Mouse (Mus musculus) forebrain, postnatal 0 days (tissue): ENCODE results near the gene Pcare. TPM values are rescaled to one million over a fixed set of nuclear protein-coding genes. Genes with fewer than 3 reads are reported as not detected.
A peak's percentile ranks its signal among the peaks of the same experiment; 100 is the strongest.

ENCODE experiments used
- ATAC-seq: fragments of 200-750 bp; cut with Nextera tagmentation; 2 replicates; pipeline ENCODE4 v1.8.0; 2017; ENCODE audit warnings: mild to moderate bottlenecking, moderate library complexity
- DNase-seq: peaks from one replicate; pipeline ENCODE4 v3.0.0-alpha.2; 2015
- H3K27ac ChIP-seq: fragments of 300-500 bp; sonication (generic); 2 replicates; pipeline ENCODE4 v1.5.1; 2014; ENCODE audit warnings: low read depth, mild to moderate bottlenecking, antibody characterized with exemption, low read length, moderate library complexity, mixed read lengths
- H3K27me3 ChIP-seq: fragments of 300-500 bp; sonication (generic); 2 replicates; pipeline ENCODE4 v1.6.1; 2014; ENCODE audit warnings: mild to moderate bottlenecking, low read length, mixed read lengths; ENCODE audit not compliant: insufficient read depth
- H3K36me3 ChIP-seq: fragments of 300-500 bp; sonication (generic); 2 replicates; pipeline ENCODE4 v1.6.1; 2014; ENCODE audit warnings: mild to moderate bottlenecking, moderate library complexity; ENCODE audit not compliant: insufficient read depth
- H3K4me1 ChIP-seq: fragments of 300-500 bp; sonication (generic); 2 replicates; pipeline ENCODE4 v1.6.1; 2014; ENCODE audit warnings: antibody characterized with exemption; ENCODE audit not compliant: insufficient read depth
- H3K4me2 ChIP-seq: fragments of 300-500 bp; sonication (generic); 2 replicates; pipeline ENCODE4 v1.6.1; 2014; ENCODE audit warnings: low read depth, mild to moderate bottlenecking, moderate library complexity
- H3K4me3 ChIP-seq: fragments of 300-500 bp; sonication (generic); 2 replicates; pipeline ENCODE4 v1.5.1; 2014; ENCODE audit warnings: low read depth, low read length, mixed read lengths
- H3K9ac ChIP-seq: fragments of 300-500 bp; sonication (generic); 2 replicates; pipeline ENCODE4 v1.6.1; 2014; ENCODE audit warnings: mild to moderate bottlenecking
- H3K9me3 ChIP-seq: fragments of 300-500 bp; sonication (generic); 2 replicates; pipeline ENCODE4 v1.6.1; 2016; ENCODE audit warnings: low read length
- CTCF ChIP-seq: sonication (generic); IDR thresholded peaks from 2 replicates; pipeline ENCODE4 v1.5.1; 2016; ENCODE audit warnings: antibody characterized with exemption, control low read depth, low read depth
- WGBS: fragments of 180-500 bp; shearing (Covaris S2); extraction: QIAGEN DNeasy Blood & Tissue Kit; methylation state at CpG from one replicate; pipeline ENCODE4 v1.1.7; 2014; 5-methylcytosine and 5-hydroxymethylcytosine counted together
- polyA plus RNA-seq: library from polyadenylated mRNA; unstranded; fragments of >200 nt; fragmentation: Nextera tagmentation; extraction: Ambion mirVana; gene quantifications from 2 replicates; pipeline ENCODE4 v1.2.1, GENCODE M21; 2015
- total RNA-seq: library from RNA; depleted of rRNA; stranded (reverse); fragments of >200 nt; gene quantifications from 2 replicates; pipeline ENCODE4 v1.2.3, GENCODE M21; 2014; rRNA removed

Pcare gene
- total RNA-seq (not detected in 2 replicates), polyA plus RNA-seq (0.03 TPM in 1 of 2 replicates, not detected in the other)

DNA sequence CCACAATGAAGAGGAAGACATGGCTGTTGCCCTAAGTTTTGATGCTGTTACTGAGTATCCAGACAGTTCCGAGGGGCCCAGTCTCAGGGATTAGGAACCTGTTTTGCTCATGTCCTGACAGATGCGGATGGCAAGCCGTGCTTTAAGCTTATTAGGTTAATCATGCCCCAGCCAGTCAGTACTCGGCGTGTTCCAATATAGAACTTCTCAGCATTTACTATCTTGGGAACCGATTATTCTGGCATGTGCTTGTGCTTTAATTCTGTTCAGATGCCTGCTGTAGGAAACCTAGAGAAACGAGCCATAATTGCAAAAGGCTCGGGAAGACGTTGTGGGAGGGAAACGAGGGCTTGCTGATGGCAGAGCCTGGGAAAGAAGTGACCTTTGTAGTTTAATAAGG, at the start of gene Pcare:
TSS of gene Pcare (minus strand) at position 64 of the 400 bp plus-strand sequence.
- no peaks in the 10 kb centered on the region for H3K4me1 ChIP-seq
- no peak within 1 kb of the TSS for H3K4me2 ChIP-seq
- H3K9ac ChIP-seq: no peak within 1 kb of the TSS
- H3K27ac ChIP-seq: no peak within 1 kb of the TSS
- no peaks in the 10 kb centered on the region for H3K27me3 ChIP-seq
- peak; percentile 20; the same call in 1 of the 2 replicates for ATAC-seq
- H3K9me3 ChIP-seq: no peaks in the 10 kb centered on the region
- no peaks in the 10 kb centered on the region for H3K36me3 ChIP-seq
- WGBS: 39% methylated on average over 10 of the region's 10 CpGs
- no peak for TF ChIP-seq CTCF
- DNase-seq: no peak
- H3K4me3 ChIP-seq: no peak within 1 kb of the TSS

GRCm38 (mm10) chr17:71795521-71796205, 43.0 kb upstream of the Pcare start:
- peaks cover 12% of the 10 kb centered on the region; the same call in 1 of the 2 replicates for H3K36me3 ChIP-seq
- WGBS: 79% methylated on average over 15 of the region's 15 CpGs
- H3K4me2 ChIP-seq: no peak overlapping the region
- peak; percentile 38; the same call in 1 of the 2 replicates for ATAC-seq
- no peak overlapping the region for H3K4me3 ChIP-seq
- TF ChIP-seq CTCF: no peak
- H3K27ac ChIP-seq: no peak overlapping the region
- no peaks in the 10 kb centered on the region for H3K9me3 ChIP-seq
- DNase-seq: peak; percentile 45
- H3K9ac ChIP-seq: no peak overlapping the region
- H3K27me3 ChIP-seq: no peaks in the 10 kb centered on the region
- no peaks in the 10 kb centered on the region for H3K4me1 ChIP-seq

GRCm38 (mm10) chr17:71791622-71792021, 38.9 kb upstream of the Pcare start:
- no peak overlapping the region for H3K4me2 ChIP-seq
- ATAC-seq: no peak
- no peak overlapping the region for H3K9ac ChIP-seq
- H3K27ac ChIP-seq: no peak overlapping the region
- DNase-seq: no peak
- 85% methylated on average over 4 of the region's 4 CpGs for WGBS
- no peak overlapping the region for H3K4me3 ChIP-seq
- no peaks in the 10 kb centered on the region for H3K9me3 ChIP-seq
- H3K27me3 ChIP-seq: no peaks in the 10 kb centered on the region
- TF ChIP-seq CTCF: no peak
- H3K4me1 ChIP-seq: no peaks in the 10 kb centered on the region
- H3K36me3 ChIP-seq: 0 out of 2 replicates have a peak, but pooled peaks cover 7% of the 10 kb centered on the region

GRCm38 (mm10) chr17:71791109-71791508, 38.4 kb upstream of the Pcare start:
- no peak for ATAC-seq
- Histone ChIP-seq H3K27me3 (no peaks in the 10 kb centered on the region), H3K4me1 (no peaks in the 10 kb centered on the region), H3K27ac (no peak overlapping the region), H3K36me3 (0 out of 2 replicates have a peak, but pooled peaks cover 7% of the 10 kb centered on the region), H3K9me3 (no peaks in the 10 kb centered on the region), H3K4me3 (no peak overlapping the region), H3K9ac (no peak overlapping the region), H3K4me2 (no peak overlapping the region)
- no peak for DNase-seq
- no peak for TF ChIP-seq CTCF
- 94% methylated on average over 4 of the region's 4 CpGs for WGBS

DNA sequence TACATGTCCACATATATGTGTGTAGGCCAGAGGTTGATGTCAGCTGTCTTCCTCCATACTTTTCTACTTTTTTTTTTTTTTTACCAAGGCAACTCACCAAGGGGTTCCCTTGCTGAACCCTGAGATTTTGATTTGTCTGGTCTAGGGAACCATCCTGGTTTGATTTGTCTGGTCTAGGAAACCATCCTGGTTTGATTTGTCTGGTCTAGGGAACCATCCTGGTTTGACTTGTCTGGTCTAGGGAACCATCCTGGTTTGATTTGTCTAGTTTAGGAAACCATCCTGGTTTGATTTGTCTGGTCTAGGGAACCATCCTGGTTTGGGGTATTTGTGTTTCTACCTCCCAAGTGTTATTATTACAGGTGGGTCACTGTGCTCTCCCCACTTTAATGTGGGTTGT, 33.8 kb upstream of the Pcare start:
- TF ChIP-seq CTCF: no peak
- H3K4me3 ChIP-seq: no peak overlapping the region
- DNase-seq: no peak
- H3K9ac ChIP-seq: no peak overlapping the region
- no peak for ATAC-seq
- no peaks in the 10 kb centered on the region for H3K9me3 ChIP-seq
- no peak overlapping the region for H3K27ac ChIP-seq
- no peaks in the 10 kb centered on the region for H3K27me3 ChIP-seq
- no peaks in the 10 kb centered on the region for H3K36me3 ChIP-seq
- H3K4me2 ChIP-seq: no peak overlapping the region
- H3K4me1 ChIP-seq: no peaks in the 10 kb centered on the region

GRCm38 (mm10) chr17:71783366-71783735, 30.7 kb upstream of the Pcare start:
- no peak for TF ChIP-seq CTCF
- Histone ChIP-seq H3K4me2 (peak overlapping the region; percentile 61), H3K27me3 (no peaks in the 10 kb centered on the region), H3K4me3 (peak overlapping the region; percentile 86), H3K36me3 (no peaks in the 10 kb centered on the region), H3K9ac (peak overlapping the region; percentile 85), H3K4me1 (no peaks in the 10 kb centered on the region), H3K9me3 (no peaks in the 10 kb centered on the region; the same call in 1 of the 2 replicates), H3K27ac (peak overlapping the region; percentile 85; the same call in 1 of the 2 replicates)
- under 1% methylated on average over 10 of the region's 10 CpGs for WGBS
- DNase-seq: peak; percentile 50
- ATAC-seq: no peak

- peak overlapping the region; percentile 85 for H3K27ac ChIP-seq
- peak overlapping the region; percentile 85 for H3K9ac ChIP-seq
- no peaks in the 10 kb centered on the region for H3K27me3 ChIP-seq
- H3K36me3 ChIP-seq: no peaks in the 10 kb centered on the region
- no peaks in the 10 kb centered on the region for H3K4me1 ChIP-seq
- ATAC-seq (peak; percentile 88), DNase-seq (peak; percentile 73)
- peak overlapping the region; percentile 86 for H3K4me3 ChIP-seq
- peak; percentile 33 for TF ChIP-seq CTCF
- WGBS: under 1% methylated on average over 33 of the region's 59 CpGs
- peak overlapping the region; percentile 61 for H3K4me2 ChIP-seq
- no peaks in the 10 kb centered on the region; the same call in 1 of the 2 replicates for H3K9me3 ChIP-seq
Measured at GRCm38 (mm10) chr17:71782699-71783365, 30.1 kb upstream of the Pcare start.
